Mouse (Mus musculus) erythroblast, embryonic 14.5 days (primary cell): Measurements from ENCODE around the gene Ifnar2. TPM values are rescaled to one million over a fixed set of nuclear protein-coding genes. Genes with fewer than 3 reads are reported as not detected.

Experiments
- H3K27me3 ChIP-seq: 2 replicates; pipeline ENCODE4 v1.6.1; 2012; ENCODE audit warnings: inconsistent platforms; ENCODE audit not compliant: control insufficient read depth
- H3K36me3 ChIP-seq: 2 replicates; pipeline ENCODE4 v1.6.1; 2012; ENCODE audit warnings: mild to moderate bottlenecking, inconsistent platforms; ENCODE audit not compliant: control insufficient read depth
- H3K4me1 ChIP-seq: 2 replicates; pipeline ENCODE4 v1.6.1; 2012; ENCODE audit warnings: inconsistent platforms; ENCODE audit not compliant: control insufficient read depth
- H3K4me3 ChIP-seq: replicated peaks from 2 replicates; pipeline ENCODE3; 2012; ENCODE audit warnings: moderate library complexity, mild to moderate bottlenecking, inconsistent platforms
- H3K9me3 ChIP-seq: 2 replicates; pipeline ENCODE4 v1.6.1; 2012; ENCODE audit warnings: low read length, inconsistent platforms, mixed read lengths; ENCODE audit not compliant: control insufficient read depth
- GATA1 ChIP-seq: IDR thresholded peaks from 2 replicates; pipeline ENCODE4 v1.6.1; 2012; ENCODE audit warnings: low read length, inconsistent platforms, mixed read lengths
- TAL1 ChIP-seq: IDR thresholded peaks from 3 replicates; pipeline ENCODE4 v1.6.1; 2012; ENCODE audit warnings: low read length, inconsistent platforms, mixed read lengths
- polyA plus RNA-seq: library from polyadenylated mRNA; stranded (reverse); fragments of >175 nt; gene quantifications from 2 replicates; pipeline ENCODE4 v1.2.3, GENCODE M21; 2012

Gene Ifnar2
- polyA plus RNA-seq, 1 experiment = 7.3 TPM

- Histone ChIP-seq H3K9me3 (no peaks in the 10 kb centered on the region), H3K36me3 (peaks cover 10% of the 10 kb centered on the region), H3K4me3 (no peak overlapping the region), H3K4me1 (peaks cover 74% of the 10 kb centered on the region), H3K27me3 (no peaks in the 10 kb centered on the region)
- TF ChIP-seq GATA1 (no peak), TAL1 (no peak)
Measured at GRCm38 (mm10) chr16:91450137-91451064, 77.8 kb downstream of the Ifnar2 start.

- peaks cover 10% of the 10 kb centered on the region for H3K36me3 ChIP-seq
- no peak for TF ChIP-seq GATA1
- TF ChIP-seq TAL1 = no peak
- peaks cover 5% of the 10 kb centered on the region for H3K9me3 ChIP-seq
- no peak overlapping the region for H3K4me3 ChIP-seq
- H3K27me3 ChIP-seq = no peaks in the 10 kb centered on the region
- H3K4me1 ChIP-seq = peaks cover 65% of the 10 kb centered on the region
Measured at GRCm38 (mm10) chr16:91451949-91452348, 79.4 kb downstream of the Ifnar2 start.

GRCm38 (mm10) chr16:91452363-91452896 is 79.8 kb downstream of the Ifnar2 start:
- Histone ChIP-seq H3K27me3 (no peaks in the 10 kb centered on the region), H3K4me3 (no peak overlapping the region), H3K36me3 (peaks cover 9% of the 10 kb centered on the region), H3K9me3 (peaks cover 8% of the 10 kb centered on the region), H3K4me1 (peaks cover 60% of the 10 kb centered on the region)
- TF ChIP-seq GATA1 (no peak), TAL1 (no peak)

Other genes with a start within 250 kb of the Ifnar2 start
- gene Olig2, start 147.3 kb upstream of the Ifnar2 start, polyA plus RNA-seq = not detected in 2 replicates
- gene Olig1, start 103.0 kb upstream of the Ifnar2 start, polyA plus RNA-seq = not detected in 2 replicates
- gene Gm21970, start 18.9 kb downstream of the Ifnar2 start, polyA plus RNA-seq = not detected in 2 replicates
- gene Il10rb, start 33.4 kb downstream of the Ifnar2 start, polyA plus RNA-seq = 0.73 and 0.96 TPM in 2 replicates
- 0.82 and 1.0 TPM in 2 replicates for gene Ifnar1, start 112.5 kb downstream of the Ifnar2 start, polyA plus RNA-seq
- 0.28 and 0.29 TPM in 2 replicates for gene Ifngr2, start 174.3 kb downstream of the Ifnar2 start, polyA plus RNA-seq
- gene Tmem50b, start 225.0 kb downstream of the Ifnar2 start, polyA plus RNA-seq = 0.02 TPM in 1 of 2 replicates, not detected in the other
- gene Dnajc28, start 246.2 kb downstream of the Ifnar2 start, polyA plus RNA-seq = 0.19 and 0.23 TPM in 2 replicates